Mouse (Mus musculus) monocyte, adult 59 days (primary cell): ENCODE measurements around the gene Foxred2. TPM values are rescaled to one million over a fixed set of nuclear protein-coding genes. Genes with fewer than 3 reads are reported as not detected.

Experiments used
- total RNA-seq, 2 experiments: library from RNA; stranded (reverse); gene quantifications; one replicate each; pipeline ENCODE4 v1.2.4; 2023

Foxred2 gene
- 10 to 100 TPM; 12.9 to 14.6 TPM for total RNA-seq

DNA sequence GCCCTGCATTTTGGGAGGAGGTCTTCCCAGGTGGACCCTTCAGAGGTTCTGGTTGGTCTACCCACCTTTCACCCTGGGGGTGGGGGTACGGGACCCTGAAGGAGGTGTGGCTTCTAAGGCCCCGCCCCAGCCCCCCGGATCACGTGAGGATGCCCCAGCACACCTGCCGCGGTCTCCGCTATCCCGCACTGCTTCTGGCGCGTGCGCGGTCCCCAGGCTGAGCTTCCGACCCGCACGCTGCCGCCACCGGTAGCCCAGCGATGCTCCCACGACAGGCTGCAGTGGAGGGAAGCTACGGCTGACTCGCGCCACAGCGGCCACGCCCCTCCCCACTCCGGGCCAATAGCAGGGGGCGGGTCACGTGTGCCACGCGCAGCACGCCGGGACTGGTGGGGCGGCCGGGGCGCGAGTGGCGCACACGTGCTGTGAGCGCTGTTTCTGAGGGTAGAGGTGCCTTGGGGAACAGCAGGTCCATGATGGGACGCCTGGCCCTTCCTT lies at the start of gene Foxred2:
Foxred2 (minus strand) TSS at position 319 of the 498 bp plus-strand sequence.

GRCm38 (mm10) chr15:77970470-77971292 lies 14.2 kb upstream of the Foxred2 start, which contains the start of gene Eif3d:
Eif3d (minus strand) TSS chr15:77970813.

GRCm38 (mm10) chr15:77928673-77929331 lies 27.7 kb downstream of the Foxred2 start, which contains the start of gene Txn2:
Txn2 (minus strand) TSS chr15:77929006.

Other genes starting within 250 kb of the Foxred2 start
- not detected for gene Apol9b, start 227.7 kb downstream of the Foxred2 start, total RNA-seq
- 1 to 10 TPM; 2.8 to 3.5 TPM for gene Apol8, start 199.7 kb downstream of the Foxred2 start, total RNA-seq
- 100 to 1,000 TPM; 817 to 821 TPM for gene Myh9, start 114.5 kb downstream of the Foxred2 start, total RNA-seq
- 10 to 100 TPM; 78.1 to 87.5 TPM for gene Txn2, start 27.7 kb downstream of the Foxred2 start, total RNA-seq
- gene Eif3d, start 14.1 kb upstream of the Foxred2 start, total RNA-seq = 100 to 1,000 TPM; 118 to 123 TPM
- gene Cacng2, start 163.3 kb upstream of the Foxred2 start, total RNA-seq = not detected
- gene Ift27, start 217.4 kb upstream of the Foxred2 start, total RNA-seq = 1 to 10 TPM; 6.9 to 9.9 TPM
- gene Pvalb, start 249.7 kb upstream of the Foxred2 start, total RNA-seq = not detected